Mouse (Mus musculus) macrophage (primary cell): ENCODE data around the gene Rab11b. TPM values are rescaled to one million over a fixed set of nuclear protein-coding genes. Genes with fewer than 3 reads are reported as not detected.

Experiments used
- H3K27ac ChIP-seq: fragments of 350-480 bp; formaldehyde crosslinking; 2 replicates; pipeline ENCODE4 v1.9.0; 2021
- H3K36me3 ChIP-seq: fragments of 350-480 bp; formaldehyde crosslinking; 2 replicates; pipeline ENCODE4 v1.9.0; 2021; ENCODE audit errors: inconsistent target
- H3K4me3 ChIP-seq: fragments of 350-480 bp; formaldehyde crosslinking; 2 replicates; pipeline ENCODE4 v1.9.0; 2021; ENCODE audit errors: inconsistent target
- H3K79me2 ChIP-seq: fragments of 350-480 bp; formaldehyde crosslinking; 2 replicates; pipeline ENCODE4 v1.9.0; 2021; ENCODE audit errors: inconsistent target
- WGBS: methylation state at CpG from one replicate; pipeline ENCODE4 v1.1.7; 2026; ENCODE audit warnings: inconsistent platforms; ENCODE audit not compliant: missing documents; 5-methylcytosine and 5-hydroxymethylcytosine counted together
- polyA plus RNA-seq: library from polyadenylated mRNA; stranded (reverse); fragments of 250-400 nt; gene quantifications from 3 replicates; pipeline ENCODE4 v1.2.4, GENCODE M21; 2018; ENCODE audit warnings: inconsistent platforms

The Rab11b gene
- polyA plus RNA-seq, 1 experiment from 2014 or later: 115 TPM

GRCm38 (mm10) chr17:33780431-33780830 lies 20.1 kb upstream of the Rab11b start:
- no peaks in the 10 kb centered on the region for H3K79me2 ChIP-seq
- H3K36me3 ChIP-seq: peaks cover 4% of the 10 kb centered on the region; the same call in 1 of the 2 replicates
- WGBS: 18% methylated on average over 5 of the region's 5 CpGs
- no peak overlapping the region for H3K4me3 ChIP-seq
- H3K27ac ChIP-seq: no peak overlapping the region

- Histone ChIP-seq H3K27ac (no peak overlapping the region), H3K4me3 (no peak overlapping the region), H3K79me2 (no peaks in the 10 kb centered on the region), H3K36me3 (peaks cover 4% of the 10 kb centered on the region; the same call in 1 of the 2 replicates)
- 91% methylated on average over 5 of the region's 5 CpGs for WGBS
These were observed 19.6 kb upstream of the Rab11b start for GRCm38 (mm10) chr17:33779967-33780295.

- no peaks in the 10 kb centered on the region for H3K79me2 ChIP-seq
- peaks cover 4% of the 10 kb centered on the region; the same call in 1 of the 2 replicates for H3K36me3 ChIP-seq
- no peak overlapping the region for H3K4me3 ChIP-seq
- no peak overlapping the region for H3K27ac ChIP-seq
- WGBS: 56% methylated on average over 9 of the region's 9 CpGs
These were observed 19.1 kb upstream of the Rab11b start for GRCm38 (mm10) chr17:33779271-33779966.

- no peak overlapping the region for H3K4me3 ChIP-seq
- H3K27ac ChIP-seq: no peak overlapping the region
- 98% methylated on average over 4 of the region's 4 CpGs for WGBS
- peaks cover 4% of the 10 kb centered on the region; the same call in 1 of the 2 replicates for H3K36me3 ChIP-seq
- H3K79me2 ChIP-seq: no peaks in the 10 kb centered on the region
These were observed 15.0 kb upstream of the Rab11b start for GRCm38 (mm10) chr17:33775287-33775686.

GRCm38 (mm10) chr17:33774573-33775155 lies 14.3 kb upstream of the Rab11b start:
- H3K79me2 ChIP-seq: no peaks in the 10 kb centered on the region
- H3K36me3 ChIP-seq: peaks cover 4% of the 10 kb centered on the region; the same call in 1 of the 2 replicates
- no peak overlapping the region for H3K27ac ChIP-seq
- no peak overlapping the region for H3K4me3 ChIP-seq
- 98% methylated on average over 8 of the region's 8 CpGs for WGBS

- Histone ChIP-seq H3K4me3 (no peak overlapping the region), H3K27ac (no peak overlapping the region), H3K36me3 (peaks cover 4% of the 10 kb centered on the region; the same call in 1 of the 2 replicates), H3K79me2 (no peaks in the 10 kb centered on the region)
- 96% methylated on average over 6 of the region's 6 CpGs for WGBS
These were observed 13.7 kb upstream of the Rab11b start for GRCm38 (mm10) chr17:33773871-33774572.

- Histone ChIP-seq H3K36me3 (peaks cover 4% of the 10 kb centered on the region; the same call in 1 of the 2 replicates), H3K27ac (no peak overlapping the region), H3K4me3 (no peak overlapping the region), H3K79me2 (no peaks in the 10 kb centered on the region)
- WGBS: 94% methylated on average over 4 of the region's 6 CpGs
These were observed 13.1 kb upstream of the Rab11b start for GRCm38 (mm10) chr17:33773426-33773825.

GRCm38 (mm10) chr17:33771617-33772016 lies 11.3 kb upstream of the Rab11b start:
- WGBS: 100% methylated on average over 4 of the region's 4 CpGs

GRCm38 (mm10) chr17:33766389-33766788 lies 6.1 kb upstream of the Rab11b start:
- Histone ChIP-seq H3K27ac (no peak overlapping the region), H3K4me3 (no peak overlapping the region), H3K36me3 (no peaks in the 10 kb centered on the region), H3K79me2 (no peaks in the 10 kb centered on the region)
- whole genome bisulfite sequencing: 45% methylated on average over 3 of the region's 3 CpGs

More at GRCm38 (mm10) chr17:33771617-33772016, 11.3 kb upstream of the Rab11b start:
- Histone ChIP-seq H3K79me2 (no peaks in the 10 kb centered on the region), H3K4me3 (no peak overlapping the region), H3K27ac (no peak overlapping the region), H3K36me3 (peaks cover 4% of the 10 kb centered on the region; the same call in 1 of the 2 replicates)

GRCm38 (mm10) chr17:33759767-33760254 lies 519 bp downstream of the Rab11b start:
- no peaks in the 10 kb centered on the region for H3K36me3 ChIP-seq
- H3K79me2 ChIP-seq: peaks cover 49% of the 10 kb centered on the region
- H3K4me3 ChIP-seq: peak overlapping the region; percentile 64
- under 1% methylated on average over 35 of the region's 38 CpGs for WGBS
- H3K27ac ChIP-seq: peak overlapping the region; percentile 93

GRCm38 (mm10) chr17:33757231-33757630 lies 3.1 kb downstream of the Rab11b start:
- WGBS: 80% methylated on average over 4 of the region's 4 CpGs
- Histone ChIP-seq H3K36me3 (no peaks in the 10 kb centered on the region), H3K27ac (no peak overlapping the region), H3K79me2 (peaks cover 75% of the 10 kb centered on the region), H3K4me3 (no peak overlapping the region)

GRCm38 (mm10) chr17:33756108-33756790 lies 4.1 kb downstream of the Rab11b start:
- Histone ChIP-seq H3K27ac (no peak overlapping the region), H3K79me2 (peaks cover 85% of the 10 kb centered on the region), H3K36me3 (peaks cover 2% of the 10 kb centered on the region; the same call in 1 of the 2 replicates), H3K4me3 (no peak overlapping the region)
- 92% methylated on average over 3 of the region's 3 CpGs for WGBS

GRCm38 (mm10) chr17:33755418-33756107 lies 4.8 kb downstream of the Rab11b start:
- Histone ChIP-seq H3K79me2 (peaks cover 91% of the 10 kb centered on the region), H3K36me3 (peaks cover 5% of the 10 kb centered on the region; the same call in 1 of the 2 replicates), H3K4me3 (no peak overlapping the region), H3K27ac (no peak overlapping the region)
- 92% methylated on average over 10 of the region's 10 CpGs for WGBS

GRCm38 (mm10) chr17:33754656-33755055 lies 5.7 kb downstream of the Rab11b start:
- Histone ChIP-seq H3K79me2 (peaks cover 100% of the 10 kb centered on the region), H3K4me3 (no peak overlapping the region), H3K27ac (no peak overlapping the region), H3K36me3 (peaks cover 8% of the 10 kb centered on the region; the same call in 1 of the 2 replicates)
- 91% methylated on average over 1 of the region's 1 CpGs for WGBS
